Mouse (Mus musculus) lung, adult 2 months (tissue): Measurements from ENCODE around the gene Dner.

ENCODE experiments used
- CTCF ChIP-seq: fragments of 200-500 bp; IDR thresholded peaks from 2 replicates; pipeline ENCODE4 v1.5.1; 2011; ENCODE audit warnings: mild to moderate bottlenecking, low read length, control low read depth; ENCODE audit not compliant: insufficient read depth
- POLR2A ChIP-seq: fragments of 200-500 bp; IDR thresholded peaks from 2 replicates; pipeline ENCODE4 v1.6.1; 2011; ENCODE audit warnings: low read depth, mild to moderate bottlenecking, control low read depth, low read length, borderline replicate concordance; ENCODE audit errors: extremely low read depth

DNA sequence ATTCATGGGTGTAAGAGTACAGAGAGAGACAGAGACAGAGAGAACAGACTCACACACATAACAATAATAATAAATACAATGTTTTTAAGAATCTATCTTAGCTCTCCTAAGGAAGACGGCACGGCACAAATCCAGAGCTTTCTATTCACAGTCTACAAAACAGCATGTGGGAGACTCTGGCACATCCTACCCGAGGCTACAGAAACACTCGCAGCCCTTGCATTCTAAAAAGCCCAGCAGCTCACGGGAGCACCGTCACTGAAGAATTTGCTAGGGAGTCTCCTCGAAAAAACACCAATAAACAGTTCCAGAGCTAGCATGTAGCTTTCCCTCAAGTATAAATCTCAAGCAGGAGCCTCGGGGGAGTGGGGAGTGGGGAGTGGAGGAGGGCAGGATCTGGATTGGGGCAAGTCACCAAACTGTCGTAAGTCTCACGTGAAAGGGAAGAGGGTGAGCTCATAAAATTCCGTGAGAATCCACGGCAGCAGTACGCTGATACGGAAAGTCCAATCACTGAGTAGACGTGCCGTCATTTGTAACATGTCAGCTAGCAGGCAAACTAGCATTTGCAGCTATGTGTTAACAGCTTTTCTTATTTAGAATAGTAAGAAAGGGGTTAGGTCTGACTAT is 76.8 kb downstream of the Dner start:
- TF ChIP-seq CTCF (no peak), POLR2A (no peak)
